Mouse (Mus musculus): ENCODE results near the gene Foxp1. TPM values are rescaled to one million over a fixed set of nuclear protein-coding genes. Genes with fewer than 3 reads are reported as not detected.

Foxp1 gene
- total and polyA plus RNA-seq, 3 experiments: 57.4 to 88.1 (median 79.8) TPM

- DNase-seq (ENCODE audit: low spot score) (no peak), ATAC-seq (ENCODE audit: extremely low read depth, insufficient number of reproducible peaks, low FRiP score, poor library complexity, severe bottlenecking) (no peak)
- no peaks in the 10 kb centered on the region for H3K9me3 ChIP-seq (replicated peaks)
- H3K4me3 ChIP-seq (ENCODE audit: low read depth, low read length): no peak overlapping the region
- no peaks in the 10 kb centered on the region for H3K27me3 ChIP-seq (ENCODE audit: insufficient read depth, low read length)
- TF ChIP-seq POLR2AphosphoS5 (IDR thresholded peaks at IDR 0.05; ENCODE audit: insufficient replicate concordance, low read depth, low read length) (no peak), GATA2 (IDR thresholded peaks at IDR 0.05; ENCODE audit: borderline replicate concordance, low read depth, low read length) (no peak), TAL1 (conservative IDR thresholded peaks at IDR 0.05; ENCODE audit: low read depth, low read length) (no peak), CTCF (IDR thresholded peaks at IDR 0.05; ENCODE audit: low read depth, low read length) (no peak), GATA1 (IDR thresholded peaks at IDR 0.05; ENCODE audit: borderline replicate concordance, low read length) (no peak)
- H3K4me1 ChIP-seq (ENCODE audit: insufficient read depth, low read depth, low read length): no peaks in the 10 kb centered on the region; the same call in 1 of the 2 replicates
- peaks cover 9% of the 10 kb centered on the region for H3K36me3 ChIP-seq (replicated peaks)
Observed at GRCm38 (mm10) chr6:99322132-99322904, 200.2 kb downstream of the Foxp1 start.

- Histone ChIP-seq H3K4me1 (ENCODE audit: insufficient read depth, low read depth, low read length) (no peaks in the 10 kb centered on the region; the same call in 1 of the 2 replicates), H3K4me3 (ENCODE audit: low read depth, low read length) (no peak overlapping the region), H3K27me3 (ENCODE audit: insufficient read depth, low read length) (no peaks in the 10 kb centered on the region), H3K36me3 (replicated peaks) (peaks cover 9% of the 10 kb centered on the region), H3K9me3 (replicated peaks) (no peaks in the 10 kb centered on the region)
- ATAC-seq (ENCODE audit: extremely low read depth, insufficient number of reproducible peaks, low FRiP score, poor library complexity, severe bottlenecking): no peak
- TF ChIP-seq TAL1 (conservative IDR thresholded peaks at IDR 0.05; ENCODE audit: low read depth, low read length) (no peak), CTCF (IDR thresholded peaks at IDR 0.05; ENCODE audit: low read depth, low read length) (no peak), GATA2 (IDR thresholded peaks at IDR 0.05; ENCODE audit: borderline replicate concordance, low read depth, low read length) (no peak), POLR2AphosphoS5 (IDR thresholded peaks at IDR 0.05; ENCODE audit: insufficient replicate concordance, low read depth, low read length) (no peak), GATA1 (IDR thresholded peaks at IDR 0.05; ENCODE audit: borderline replicate concordance, low read length) (no peak)
- no peak for DNase-seq (ENCODE audit: low spot score)
Observed at GRCm38 (mm10) chr6:99320444-99320843, 202.1 kb downstream of the Foxp1 start.

- DNase-seq (ENCODE audit: low spot score) (no peak), ATAC-seq (ENCODE audit: extremely low read depth, insufficient number of reproducible peaks, low FRiP score, poor library complexity, severe bottlenecking) (no peak)
- TF ChIP-seq POLR2AphosphoS5 (IDR thresholded peaks at IDR 0.05; ENCODE audit: insufficient replicate concordance, low read depth, low read length) (no peak), CTCF (IDR thresholded peaks at IDR 0.05; ENCODE audit: low read depth, low read length) (no peak), TAL1 (conservative IDR thresholded peaks at IDR 0.05; ENCODE audit: low read depth, low read length) (no peak), GATA1 (IDR thresholded peaks at IDR 0.05; ENCODE audit: borderline replicate concordance, low read length) (no peak), GATA2 (IDR thresholded peaks at IDR 0.05; ENCODE audit: borderline replicate concordance, low read depth, low read length) (no peak)
- Histone ChIP-seq H3K9me3 (replicated peaks) (no peaks in the 10 kb centered on the region), H3K4me1 (ENCODE audit: insufficient read depth, low read depth, low read length) (no peaks in the 10 kb centered on the region; the same call in 1 of the 2 replicates), H3K27me3 (ENCODE audit: insufficient read depth, low read length) (no peaks in the 10 kb centered on the region), H3K4me3 (ENCODE audit: low read depth, low read length) (no peak overlapping the region), H3K36me3 (replicated peaks) (peaks cover 9% of the 10 kb centered on the region)
Observed at GRCm38 (mm10) chr6:99319415-99320405, 202.8 kb downstream of the Foxp1 start.

DNA sequence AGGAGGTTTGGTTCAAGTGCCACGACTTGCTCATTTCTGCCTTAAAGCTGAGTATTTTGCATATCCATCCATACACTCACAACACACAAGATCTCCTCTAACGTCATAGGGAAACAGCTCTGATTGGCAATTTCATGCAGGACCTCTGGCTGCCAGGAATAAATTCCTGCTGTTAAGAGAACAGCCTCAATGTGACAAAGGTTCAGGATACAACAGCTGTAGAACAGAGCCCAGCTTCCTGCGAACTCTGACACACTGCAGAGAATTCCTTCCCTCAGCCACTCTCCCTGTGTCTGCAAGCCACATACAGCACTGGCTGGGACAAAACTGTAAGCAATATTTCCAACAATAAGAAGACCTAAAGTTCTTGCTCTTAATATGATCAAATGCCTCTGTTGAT is 207.8 kb downstream of the Foxp1 start:
- ATAC-seq (ENCODE audit: extremely low read depth, insufficient number of reproducible peaks, low FRiP score, poor library complexity, severe bottlenecking): no peak
- DNase-seq (ENCODE audit: low spot score): no peak
- Histone ChIP-seq H3K4me3 (ENCODE audit: low read depth, low read length) (no peak overlapping the region), H3K27me3 (ENCODE audit: insufficient read depth, low read length) (no peaks in the 10 kb centered on the region), H3K4me1 (ENCODE audit: insufficient read depth, low read depth, low read length) (no peaks in the 10 kb centered on the region), H3K9me3 (replicated peaks) (no peaks in the 10 kb centered on the region), H3K36me3 (replicated peaks) (peaks cover 8% of the 10 kb centered on the region)
- no peak for TF ChIP-seq POLR2AphosphoS5 (IDR thresholded peaks at IDR 0.05; ENCODE audit: insufficient replicate concordance, low read depth, low read length)
- no peak for TF ChIP-seq CTCF (IDR thresholded peaks at IDR 0.05; ENCODE audit: low read depth, low read length)
- TF ChIP-seq GATA2 (IDR thresholded peaks at IDR 0.05; ENCODE audit: borderline replicate concordance, low read depth, low read length): no peak
- TF ChIP-seq GATA1 (IDR thresholded peaks at IDR 0.05; ENCODE audit: borderline replicate concordance, low read length): no peak
- TF ChIP-seq TAL1 (conservative IDR thresholded peaks at IDR 0.05; ENCODE audit: low read depth, low read length): no peak

DNA sequence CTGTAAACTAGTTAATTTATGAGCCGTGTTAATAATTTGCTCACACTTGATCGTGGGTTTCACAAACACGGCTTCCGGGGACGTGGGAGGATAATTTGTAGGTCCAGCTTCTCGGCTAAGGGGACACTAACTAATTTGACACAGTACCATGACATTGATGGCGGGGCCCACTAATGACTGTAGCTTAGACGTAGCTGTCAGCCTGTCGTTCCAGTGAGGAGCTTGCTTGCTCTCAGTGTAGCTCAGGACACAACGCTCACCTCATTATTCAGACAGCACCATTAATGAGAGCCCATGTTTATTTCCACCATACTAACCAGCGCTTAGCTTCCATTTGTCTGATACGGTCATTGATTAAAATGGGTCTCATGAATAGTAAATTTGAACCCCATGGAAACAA is 212.0 kb downstream of the Foxp1 start:
- no peak for TF ChIP-seq GATA1 (IDR thresholded peaks at IDR 0.05; ENCODE audit: borderline replicate concordance, low read length)
- no peak for TF ChIP-seq TAL1 (conservative IDR thresholded peaks at IDR 0.05; ENCODE audit: low read depth, low read length)
- TF ChIP-seq POLR2AphosphoS5 (IDR thresholded peaks at IDR 0.05; ENCODE audit: insufficient replicate concordance, low read depth, low read length): no peak
- TF ChIP-seq CTCF (IDR thresholded peaks at IDR 0.05; ENCODE audit: low read depth, low read length): no peak
- TF ChIP-seq GATA2 (IDR thresholded peaks at IDR 0.05; ENCODE audit: borderline replicate concordance, low read depth, low read length): no peak
- Histone ChIP-seq H3K36me3 (replicated peaks) (peaks cover 29% of the 10 kb centered on the region), H3K9me3 (replicated peaks) (no peaks in the 10 kb centered on the region), H3K27me3 (ENCODE audit: insufficient read depth, low read length) (no peaks in the 10 kb centered on the region), H3K4me3 (ENCODE audit: low read depth, low read length) (no peak overlapping the region), H3K4me1 (ENCODE audit: insufficient read depth, low read depth, low read length) (no peaks in the 10 kb centered on the region)
- ATAC-seq (ENCODE audit: extremely low read depth, insufficient number of reproducible peaks, low FRiP score, poor library complexity, severe bottlenecking) (no peak), DNase-seq (ENCODE audit: low spot score) (no peak)

- TF ChIP-seq TAL1 (conservative IDR thresholded peaks at IDR 0.05; ENCODE audit: low read depth, low read length): no peak
- TF ChIP-seq GATA1 (IDR thresholded peaks at IDR 0.05; ENCODE audit: borderline replicate concordance, low read length): no peak
- TF ChIP-seq GATA2 (IDR thresholded peaks at IDR 0.05; ENCODE audit: borderline replicate concordance, low read depth, low read length): no peak
- TF ChIP-seq POLR2AphosphoS5 (IDR thresholded peaks at IDR 0.05; ENCODE audit: insufficient replicate concordance, low read depth, low read length): no peak
- no peak for TF ChIP-seq CTCF (IDR thresholded peaks at IDR 0.05; ENCODE audit: low read depth, low read length)
- Histone ChIP-seq H3K27me3 (ENCODE audit: insufficient read depth, low read length) (no peaks in the 10 kb centered on the region), H3K4me1 (ENCODE audit: insufficient read depth, low read depth, low read length) (no peaks in the 10 kb centered on the region), H3K36me3 (replicated peaks) (peaks cover 32% of the 10 kb centered on the region), H3K9me3 (replicated peaks) (no peaks in the 10 kb centered on the region), H3K4me3 (ENCODE audit: low read depth, low read length) (no peak overlapping the region)
- ATAC-seq (ENCODE audit: extremely low read depth, insufficient number of reproducible peaks, low FRiP score, poor library complexity, severe bottlenecking) (no peak), DNase-seq (ENCODE audit: low spot score) (no peak)
Observed at GRCm38 (mm10) chr6:99310171-99310500, 212.4 kb downstream of the Foxp1 start.

All from G1E (cell line).